Mouse (Mus musculus) E14TG2a.4 (cell line): ENCODE results near the gene Tuft1.

Experiments
- CTCF ChIP-seq: conservative IDR thresholded peaks from 2 replicates; pipeline ENCODE4 v1.5.1; 2014; ENCODE audit warnings: low read length
- NANOG ChIP-seq: IDR thresholded peaks from 2 replicates; pipeline ENCODE4 v1.6.1; 2014; ENCODE audit warnings: borderline replicate concordance, low read length, mixed read lengths
- POU5F1 ChIP-seq: IDR thresholded peaks from 2 replicates; pipeline ENCODE4 v1.6.1; 2014; ENCODE audit warnings: low read length, borderline replicate concordance

GRCm38 (mm10) chr3:94683646-94684045, 25.0 kb upstream of the Tuft1 start:
- TF ChIP-seq CTCF (no peak), NANOG (no peak), POU5F1 (no peak)
